Mouse (Mus musculus) left cerebral cortex, adult 8-10 months (tissue): ENCODE data around the gene Patj. TPM values are rescaled to one million over a fixed set of nuclear protein-coding genes. Genes with fewer than 3 reads are reported as not detected.
A peak's percentile ranks its signal among the peaks of the same experiment; 100 is the strongest.
"Not testable (repeated sequence)": the region's sequence is repeated elsewhere in the genome, so short reads cannot be mapped to it uniquely, and the experiment has no call there.

Source experiments
- DNase-seq, 2 experiments: peaks; one replicate each; pipeline ENCODE4 v3.0.0; 2022; ENCODE audit warnings: low spot score in 2 of 2
- total RNA-seq, 4 experiments: library from RNA; stranded (reverse); gene quantifications; 2 replicates each; pipeline ENCODE4 v1.2.4; 2022

The Patj gene
- total RNA-seq, result 10 to 100 TPM; 11.8 to 20.9 (median 16.6) TPM

DNA sequence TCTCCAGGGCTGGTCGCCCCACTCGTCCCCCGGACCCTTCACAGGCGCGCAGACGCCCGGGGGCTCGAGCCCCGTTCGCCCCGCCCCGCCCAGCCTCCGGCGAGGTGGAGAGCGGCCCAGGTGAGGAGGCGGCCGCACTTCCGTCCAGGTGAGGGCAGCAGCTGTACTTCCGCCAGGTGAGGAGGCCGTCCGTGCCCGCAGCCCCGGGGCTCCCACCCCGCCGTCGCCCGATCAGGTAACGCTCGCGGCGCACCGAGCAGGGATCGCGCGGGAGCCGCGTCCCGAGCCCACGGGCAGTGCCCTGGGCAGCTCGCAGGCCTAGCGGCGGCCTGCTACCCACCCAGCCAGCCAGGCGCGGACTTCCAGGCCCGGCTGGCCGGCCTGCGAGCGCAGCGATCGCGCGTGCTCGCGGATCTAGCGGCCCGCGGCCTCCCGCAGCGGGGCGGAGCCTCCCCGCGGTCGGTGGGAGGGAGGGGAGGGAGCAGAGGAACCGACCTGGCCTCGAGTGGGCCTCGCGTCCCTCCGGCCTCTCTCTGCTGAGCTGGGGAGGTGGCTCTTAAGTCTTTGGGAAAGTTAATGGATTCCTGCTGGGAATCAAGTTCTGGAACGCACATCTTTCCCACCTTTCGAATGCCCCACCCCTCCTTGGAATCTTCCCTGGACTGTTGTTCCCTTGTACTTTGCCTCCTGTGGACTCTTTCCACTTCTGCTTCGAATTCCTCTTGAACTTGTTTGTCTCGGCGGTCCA is at the start of gene Patj:
TSS of gene Patj (plus strand) at position 96 of the 748 bp plus-strand sequence.
- peak; percentile 36 to 59 for DNase-seq

DNA sequence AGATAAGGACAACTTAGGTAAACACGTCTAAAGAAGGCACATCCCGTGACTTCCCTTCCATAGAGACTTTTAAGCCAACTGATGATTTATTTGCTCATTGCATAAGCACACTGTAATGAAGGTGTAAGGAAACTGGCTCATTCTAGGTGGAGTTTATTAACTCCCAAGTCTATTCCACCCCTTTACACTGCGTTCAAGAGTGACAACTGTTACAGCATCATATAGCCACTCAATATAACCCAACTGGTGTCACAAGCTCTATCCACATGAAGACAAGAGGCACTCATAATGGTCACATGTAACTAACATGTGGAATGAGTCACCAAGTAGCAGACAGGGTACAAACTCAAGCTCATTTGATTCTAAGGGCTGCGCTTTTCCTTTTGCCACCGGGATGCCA is 47.0 kb upstream of the Patj start:
- DNase-seq, result no peak

DNA sequence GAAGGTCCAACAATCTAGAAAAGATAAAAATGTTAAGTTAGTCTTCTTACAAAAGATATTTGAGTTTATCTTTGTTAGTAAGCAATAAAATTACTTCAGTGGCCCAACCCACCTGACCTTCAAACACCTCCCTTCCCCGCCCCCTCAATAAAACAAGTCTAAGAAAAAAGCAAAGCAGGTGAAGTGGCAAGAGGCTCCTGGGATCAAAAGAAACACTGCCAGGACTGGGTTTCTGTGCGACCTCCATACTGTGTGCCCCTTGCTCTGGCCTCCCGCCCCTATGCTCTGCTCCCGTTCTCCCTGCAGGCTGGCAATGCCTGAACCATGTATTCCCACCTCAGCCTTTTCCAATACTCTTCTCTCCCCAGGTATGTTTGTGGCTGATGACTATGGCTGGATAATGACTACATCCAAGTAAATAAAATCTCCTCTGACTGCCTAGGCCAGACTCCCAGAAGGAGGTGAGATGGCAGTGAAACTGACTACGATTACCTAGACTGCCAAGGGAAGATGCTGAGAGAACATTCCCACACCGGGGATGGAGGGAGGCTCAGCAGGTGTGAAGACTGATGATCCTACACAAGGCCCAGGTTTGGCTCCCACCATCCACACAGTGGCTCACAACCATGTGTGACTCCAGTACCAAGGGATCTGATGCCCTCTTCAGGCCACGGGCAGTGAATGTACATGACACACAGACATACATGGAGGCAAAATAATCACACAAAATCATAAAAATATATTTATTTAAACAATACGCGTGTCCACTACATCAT is 37.4 kb upstream of the Patj start:
- DNase-seq, result no peak

DNA sequence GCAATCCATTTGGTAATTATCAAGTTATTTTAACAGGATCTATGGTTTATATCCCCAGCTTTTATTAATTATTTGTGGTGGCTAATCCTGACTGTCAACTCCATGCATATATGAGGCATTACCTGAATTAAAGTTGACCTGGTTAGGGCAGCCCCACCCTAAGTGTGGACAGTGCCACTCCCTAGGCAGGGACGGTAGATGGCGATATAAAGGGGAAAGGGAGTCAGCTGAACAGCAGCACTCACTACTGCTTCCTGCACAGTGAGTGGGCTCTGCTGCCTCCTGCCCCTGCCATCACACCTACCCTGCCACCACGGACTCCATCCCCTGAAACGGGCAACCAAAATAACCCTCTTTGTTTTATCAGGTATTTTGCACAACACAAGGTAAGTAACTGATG is 20.2 kb upstream of the Patj start:
- DNase-seq, result no peak

DNA sequence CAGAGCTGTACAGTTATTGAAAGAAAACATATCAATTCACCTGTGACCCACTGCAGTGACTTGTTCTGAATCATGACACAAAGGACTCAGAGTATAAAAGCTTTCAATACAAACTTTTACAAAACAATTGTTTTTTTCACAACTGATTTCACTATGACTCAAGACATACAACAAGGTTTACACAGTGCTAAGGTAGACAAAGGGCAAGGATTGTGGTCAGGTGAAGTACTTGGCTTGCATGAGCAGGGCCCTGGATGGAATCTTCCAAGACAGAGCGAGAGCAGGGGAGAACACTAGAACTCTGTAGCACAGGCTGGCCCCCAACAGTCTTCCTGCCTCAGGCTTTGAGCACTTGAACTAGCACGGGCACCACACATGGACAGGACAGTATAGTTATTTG is 18.6 kb upstream of the Patj start:
- DNase-seq, result no peak

DNA sequence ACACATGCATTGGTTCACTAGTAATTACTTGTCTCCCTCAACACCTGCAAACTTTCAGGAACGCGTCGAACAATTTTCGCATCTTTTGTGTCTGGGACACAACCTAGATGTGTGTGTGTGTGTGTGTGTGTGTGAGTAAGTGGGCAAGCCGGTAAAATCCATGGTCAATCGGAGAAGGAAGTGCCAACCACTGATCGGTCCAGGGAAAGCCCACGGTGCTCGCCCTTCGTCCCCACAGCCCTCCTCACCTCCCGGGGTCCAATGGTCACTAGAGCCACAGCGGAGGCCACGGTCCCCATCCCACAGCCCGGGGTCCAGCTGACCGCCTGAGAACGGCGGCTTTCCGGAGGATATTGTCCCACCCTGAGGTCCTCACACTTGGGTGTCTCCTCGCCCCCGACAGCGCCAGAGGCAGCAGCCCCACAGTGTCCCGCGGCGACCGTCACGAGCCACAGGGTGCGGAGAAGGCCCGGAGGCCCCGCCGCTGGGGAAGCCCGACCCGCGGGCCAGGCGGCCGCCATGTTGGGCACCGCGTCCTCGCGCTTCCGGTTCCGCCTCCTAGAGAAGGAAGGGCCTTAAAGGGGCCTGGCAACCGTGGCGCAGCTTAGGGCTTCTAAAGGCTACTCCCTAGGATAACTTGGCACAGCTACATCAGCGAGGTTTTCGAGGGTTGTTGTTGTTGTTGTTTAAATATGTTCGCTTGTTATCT is 12.7 kb upstream of the Patj start, which contains the start of gene Tm2d1:
TSS of gene Tm2d1 (minus strand) at position 591 of the 709 bp plus-strand sequence.
- peak; percentile 64 to 74 for DNase-seq

DNA sequence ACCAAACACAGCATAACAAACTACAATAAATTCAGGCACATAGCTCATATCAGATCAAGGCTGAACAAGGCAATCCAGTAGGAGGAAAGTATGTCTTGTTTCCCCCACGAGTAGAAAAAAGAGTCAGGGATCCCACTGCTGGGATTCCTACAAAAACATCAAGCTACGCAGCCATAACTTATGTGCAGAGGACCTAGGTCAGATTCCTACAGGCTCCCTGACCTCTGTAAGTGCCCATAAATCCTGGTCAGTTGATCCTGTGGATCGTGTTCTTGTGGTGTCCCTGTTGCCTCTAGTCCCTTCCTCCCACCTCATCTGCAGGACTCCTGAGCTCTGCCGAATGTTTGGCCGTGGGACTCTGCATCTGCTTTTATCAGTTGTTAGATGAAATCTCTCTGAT is 10.5 kb upstream of the Patj start:
- DNase-seq, result no peak

DNA sequence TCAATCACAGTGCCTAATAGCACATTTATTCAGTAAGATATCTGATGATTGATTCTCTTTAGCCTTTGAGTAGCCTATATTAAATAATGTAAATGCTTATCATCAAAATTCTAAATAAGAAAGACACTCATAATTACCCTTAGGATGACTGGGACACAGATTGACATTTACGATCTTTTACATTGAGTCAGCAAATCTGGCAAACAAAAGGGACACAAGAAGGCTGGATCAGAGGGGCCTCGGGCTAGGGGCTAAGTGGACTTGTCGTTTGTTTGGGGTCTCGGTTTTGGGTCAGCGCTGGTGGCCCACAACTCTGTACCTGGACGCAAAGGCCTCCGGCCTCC is 267 bp upstream of the Patj start:
- no peak for DNase-seq

DNA sequence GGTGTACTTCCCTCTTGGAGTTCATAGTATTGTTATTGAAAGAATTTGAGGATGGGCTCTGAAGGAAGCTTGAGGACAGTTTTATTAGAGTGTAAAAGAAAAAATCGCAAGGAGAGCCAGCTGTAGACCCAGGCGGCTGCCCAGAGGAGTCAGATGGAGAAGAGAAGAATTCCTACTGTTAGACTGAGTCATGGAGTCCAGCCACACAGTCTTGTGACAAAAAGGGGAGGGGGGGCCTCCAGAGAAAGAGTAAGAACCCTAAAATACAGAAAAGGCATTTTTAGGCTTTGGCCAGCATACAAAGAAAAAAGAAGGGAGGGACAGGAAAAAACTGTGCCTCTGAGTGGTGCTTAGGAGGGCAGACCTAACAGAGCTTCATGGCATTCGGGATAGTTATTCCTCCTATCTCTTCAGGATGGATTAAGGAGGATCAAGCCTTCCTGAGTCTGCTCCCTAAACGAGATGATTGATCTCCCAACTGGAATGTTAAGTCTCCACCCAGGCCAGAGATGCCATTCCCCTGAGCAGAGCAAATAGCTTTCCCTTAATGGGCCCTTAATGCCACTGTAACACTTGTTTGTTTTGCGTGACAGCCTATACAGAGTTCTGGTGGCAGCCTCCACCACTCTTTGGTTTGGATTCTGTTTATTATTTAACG is 5.5 kb downstream of the Patj start:
- no peak for DNase-seq

DNA sequence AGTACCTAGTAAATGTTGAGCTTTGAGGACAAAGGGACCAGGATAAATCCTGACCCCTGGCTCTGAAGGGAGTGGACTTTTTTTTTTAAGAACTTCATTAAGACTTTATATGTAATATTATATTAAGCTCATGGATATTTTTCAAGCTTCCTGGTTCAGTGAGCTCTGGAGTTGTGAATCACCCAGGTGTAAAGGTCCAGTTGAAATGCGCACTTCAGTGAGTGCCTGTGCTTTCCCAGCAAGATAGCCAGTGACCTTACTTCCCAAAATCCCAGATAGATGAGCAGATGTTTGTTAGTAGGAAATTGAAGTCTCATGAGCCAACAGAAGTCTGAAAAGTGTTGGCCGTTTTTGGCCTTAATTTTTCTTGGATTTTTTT is 6.0 kb downstream of the Patj start:
- no peak for DNase-seq

DNA sequence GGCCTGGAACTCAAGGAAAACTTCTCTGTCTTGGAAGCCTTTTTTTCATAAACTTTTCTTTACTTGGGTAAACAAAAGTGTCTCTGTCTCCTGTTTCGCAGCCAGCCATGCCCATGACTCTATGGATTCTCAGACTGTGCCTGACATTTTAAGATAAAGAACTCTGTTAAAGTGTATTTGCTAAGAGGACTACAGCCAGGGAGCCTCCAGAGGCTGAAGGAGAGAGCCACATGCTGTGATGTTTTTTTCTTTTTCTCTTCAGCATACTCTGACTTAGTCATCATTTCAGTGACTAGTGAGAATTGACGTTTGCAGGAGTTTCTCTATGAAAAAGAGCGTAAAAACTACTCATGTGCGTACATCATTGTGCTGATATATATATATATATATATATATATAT is 7.9 kb downstream of the Patj start:
- DNase-seq, result no peak

DNA sequence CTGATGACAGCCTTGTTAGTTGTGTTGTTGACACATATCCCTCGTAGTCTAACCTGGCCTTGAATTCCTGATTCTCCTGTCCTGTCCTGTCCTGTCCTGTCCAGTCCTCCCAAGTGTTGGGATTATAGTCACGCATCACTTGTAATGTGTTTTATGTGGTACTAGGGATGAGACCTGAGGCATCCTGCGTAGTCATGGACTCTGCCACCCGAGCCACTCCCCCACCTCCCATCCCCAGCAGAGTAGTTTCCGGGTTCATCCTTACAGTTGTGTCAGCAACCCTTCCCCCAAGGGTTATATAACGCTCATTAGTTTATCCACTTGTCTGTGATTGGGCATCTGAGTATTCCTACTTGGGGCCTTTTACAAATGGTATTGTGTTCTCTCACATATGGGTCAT is 8.8 kb downstream of the Patj start:
- no peak for DNase-seq

DNA sequence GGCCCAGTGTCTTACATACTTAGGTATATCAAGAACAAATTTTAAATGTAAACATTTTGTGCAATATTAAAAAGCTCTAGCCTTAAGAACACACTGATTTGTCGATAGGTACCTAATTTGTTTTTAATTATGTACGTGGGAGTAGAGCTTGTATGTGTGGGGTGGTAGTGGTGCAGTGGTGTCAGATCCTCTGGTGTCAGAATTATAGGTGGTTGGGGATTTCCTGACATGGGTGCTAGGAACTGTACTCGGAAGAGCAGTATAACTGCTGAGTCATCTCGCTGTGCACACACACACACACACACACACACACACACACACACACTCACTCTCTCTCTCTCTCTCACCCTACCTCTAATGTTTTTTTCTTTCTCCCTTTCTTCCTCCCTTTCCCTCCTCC is 12.9 kb downstream of the Patj start:
- DNase-seq, result no peak

DNA sequence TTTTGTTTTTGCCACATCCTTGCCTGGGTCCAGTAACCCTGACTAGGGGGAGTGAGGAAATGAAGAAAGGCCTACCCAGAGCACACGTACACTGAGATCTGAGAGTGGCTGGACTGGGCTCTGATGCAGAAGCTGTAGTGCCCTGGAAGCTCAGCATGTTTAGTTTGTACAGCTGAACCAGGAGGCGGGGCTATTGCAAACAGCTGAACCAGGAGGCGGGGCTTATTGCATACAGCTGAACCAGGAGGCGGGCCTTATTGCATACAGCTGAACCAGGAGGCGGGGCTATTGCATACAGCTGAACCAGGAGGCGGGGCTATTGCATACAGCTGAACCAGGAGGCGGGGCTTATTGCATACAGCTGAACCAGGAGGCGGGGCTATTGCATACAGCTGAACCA is 19.6 kb downstream of the Patj start:
- not testable (repeated sequence) for DNase-seq

DNA sequence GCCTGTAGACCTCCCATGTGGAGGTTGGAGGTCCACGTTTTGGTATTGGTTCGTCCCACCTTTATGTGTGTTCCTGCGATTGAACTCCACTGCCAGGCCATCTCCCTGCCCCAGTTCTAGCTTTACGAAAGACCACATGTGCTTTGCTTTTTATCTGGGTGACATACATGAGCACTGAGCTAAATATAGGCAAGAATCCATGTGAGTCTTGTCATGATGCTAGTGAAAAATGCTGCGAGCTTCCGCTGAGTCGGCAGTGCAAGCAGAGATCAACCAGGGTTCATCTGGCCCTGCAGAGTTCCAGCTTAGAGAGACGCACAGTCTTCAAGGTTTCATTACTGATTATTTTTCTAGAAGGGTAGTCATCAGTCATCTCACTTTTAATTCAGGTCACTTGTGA is 32.8 kb downstream of the Patj start:
- DNase-seq, result no peak

DNA sequence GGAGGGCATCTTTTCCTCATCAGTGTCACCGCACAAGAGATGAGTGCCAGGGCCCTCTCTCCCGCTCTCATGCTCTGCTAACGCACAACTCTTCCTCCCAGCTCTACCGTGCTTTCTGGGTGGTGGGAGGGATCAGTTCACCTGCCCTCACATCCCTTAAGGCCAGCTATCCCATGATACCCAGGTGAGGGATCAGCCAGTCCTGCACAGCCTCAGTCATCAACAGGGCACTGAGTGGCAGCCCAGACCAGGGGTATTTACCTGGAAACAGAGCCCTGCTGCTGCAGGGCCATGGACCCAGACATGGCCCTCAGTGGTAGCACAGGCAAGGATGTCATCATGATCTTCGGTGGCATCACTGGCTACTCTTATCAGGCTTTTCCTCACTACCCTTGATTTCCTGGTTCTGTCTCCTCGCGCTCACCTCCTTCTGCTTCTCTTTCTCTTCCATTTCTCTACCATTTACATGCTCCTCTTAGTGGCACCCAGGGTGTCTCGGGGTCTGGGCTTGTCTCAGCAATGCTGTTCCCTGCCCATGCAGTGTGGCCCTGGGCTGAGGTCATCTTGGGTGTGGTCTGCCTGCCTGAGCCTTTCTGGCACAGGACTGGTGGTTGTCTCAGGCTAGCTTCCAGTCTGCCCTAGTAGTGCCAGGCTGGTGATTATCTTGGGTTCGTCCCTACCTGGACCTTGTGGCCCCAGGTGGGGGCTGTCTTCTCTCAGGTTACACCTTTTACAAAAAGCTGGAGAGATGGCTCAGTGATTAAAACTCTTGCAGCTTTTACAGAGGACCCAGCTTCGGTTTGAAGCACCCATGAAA is 40.3 kb downstream of the Patj start:
- DNase-seq, result no peak

DNA sequence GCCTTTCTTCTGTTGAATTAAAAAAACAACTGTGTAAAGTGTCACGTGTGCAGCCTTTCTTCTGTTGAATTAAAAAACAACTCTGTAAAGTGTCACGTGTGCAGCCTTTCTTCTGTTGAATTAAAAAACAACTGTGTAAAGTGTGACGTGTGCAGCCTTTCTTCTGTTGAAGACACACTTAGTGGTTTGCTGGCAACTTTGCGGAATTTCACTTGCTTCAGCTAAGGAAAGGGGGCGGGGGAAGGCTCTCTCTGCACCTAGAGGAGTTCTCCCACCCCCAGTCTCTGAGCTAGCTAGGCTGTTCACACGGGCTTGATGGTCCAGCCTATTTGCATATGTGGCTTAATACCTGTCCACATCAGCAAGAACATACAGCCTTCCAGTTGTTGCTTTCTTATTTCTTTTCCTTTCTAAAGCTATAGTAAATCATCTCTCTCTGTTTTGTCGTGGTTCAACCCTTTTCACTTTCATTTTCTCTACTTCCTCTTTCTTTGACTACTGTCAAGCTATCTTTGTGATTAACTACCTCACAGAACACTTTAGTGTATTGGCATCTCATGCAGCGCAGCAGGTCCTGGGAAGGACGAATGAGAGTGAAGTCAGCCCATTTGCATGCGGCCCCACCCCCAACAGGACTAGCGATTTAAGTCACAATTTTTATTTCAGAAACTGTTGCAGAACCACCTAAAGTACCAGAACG is 41.2 kb downstream of the Patj start:
- no peak for DNase-seq

DNA sequence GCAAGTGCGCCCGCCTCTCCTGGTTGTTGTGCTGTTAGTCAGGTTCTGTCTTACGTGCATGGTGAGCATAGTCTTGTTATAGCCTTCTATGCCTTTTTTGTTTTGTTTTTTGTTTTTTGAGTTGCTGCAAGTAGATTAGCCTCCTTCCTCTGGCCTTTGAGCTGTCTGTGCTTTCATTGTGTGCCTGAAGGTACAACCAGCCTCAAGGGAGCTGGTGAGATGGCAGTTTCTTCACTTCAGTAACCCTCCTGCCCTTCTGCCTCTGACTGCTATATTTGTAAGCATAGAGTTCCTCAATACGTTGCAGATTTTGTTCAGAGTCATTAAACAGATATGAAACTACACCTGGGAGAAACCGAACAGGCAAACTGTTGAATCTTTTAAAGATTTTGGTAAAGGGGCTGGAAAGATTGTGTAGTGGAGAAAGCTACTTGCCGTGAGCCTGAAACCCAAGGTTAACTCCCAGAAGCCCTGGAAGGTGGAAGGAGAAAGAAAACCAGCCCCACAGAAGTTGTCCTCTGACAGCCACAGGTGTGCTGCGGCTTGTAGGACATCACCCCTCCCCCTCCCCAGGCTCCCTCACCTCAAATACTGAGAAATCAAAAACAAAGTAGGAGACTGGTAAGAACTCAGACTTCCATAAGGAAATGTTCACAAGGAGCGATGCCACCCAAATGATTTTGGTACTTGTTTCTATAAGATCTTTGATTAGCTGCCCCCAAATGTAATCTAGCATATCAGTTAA is 43.8 kb downstream of the Patj start:
- DNase-seq, result no peak

DNA sequence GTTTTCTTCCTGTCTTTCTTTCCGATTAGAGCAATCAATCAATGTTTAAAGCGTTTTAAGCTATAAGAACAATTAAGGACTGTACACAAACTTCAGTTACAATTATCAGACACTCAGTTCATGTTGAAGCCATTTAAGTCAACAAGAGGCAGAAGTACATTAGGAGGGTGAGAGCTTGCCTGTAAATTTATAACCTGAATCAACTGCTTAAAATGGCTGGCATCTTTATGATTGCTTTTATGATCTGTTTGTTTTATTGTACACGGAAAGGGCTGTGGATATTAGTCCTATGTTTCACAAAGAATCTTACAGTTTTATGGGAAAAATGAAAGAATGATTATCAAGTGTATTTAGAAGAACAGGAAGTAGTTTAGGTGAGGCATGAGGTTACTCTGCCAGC is 45.7 kb downstream of the Patj start:
- no peak for DNase-seq
